Mouse (Mus musculus) hindbrain, embryonic 13.5 days (tissue): ENCODE results near the gene Srpx. TPM values are rescaled to one million over a fixed set of nuclear protein-coding genes. Genes with fewer than 3 reads are reported as not detected.

Experiments
- ATAC-seq: fragments of 200-750 bp; cut with Nextera tagmentation; 2 replicates; pipeline ENCODE4 v1.8.0; 2017; ENCODE audit warnings: moderate TSS enrichment; ENCODE audit not compliant: low FRiP score
- H3K27ac ChIP-seq: fragments of 300-500 bp; sonication (generic); 2 replicates; pipeline ENCODE4 v1.5.1; 2015; ENCODE audit warnings: inconsistent platforms, mild to moderate bottlenecking, moderate library complexity
- H3K27me3 ChIP-seq: fragments of 300-500 bp; sonication (generic); 2 replicates; pipeline ENCODE4 v1.6.1; 2015; ENCODE audit warnings: mild to moderate bottlenecking, inconsistent platforms
- H3K36me3 ChIP-seq: fragments of 300-500 bp; sonication (generic); 2 replicates; pipeline ENCODE4 v1.6.1; 2015; ENCODE audit warnings: mild to moderate bottlenecking, inconsistent platforms
- H3K4me1 ChIP-seq: fragments of 300-500 bp; sonication (generic); replicated peaks from 2 replicates; pipeline ENCODE4 v1.6.1; 2015; ENCODE audit warnings: inconsistent platforms
- H3K4me2 ChIP-seq: fragments of 300-500 bp; sonication (generic); 2 replicates; pipeline ENCODE4 v1.6.1; 2015; ENCODE audit warnings: inconsistent platforms, mild to moderate bottlenecking, moderate library complexity
- H3K4me3 ChIP-seq: fragments of 300-500 bp; sonication (generic); 2 replicates; pipeline ENCODE4 v1.5.1; 2015; ENCODE audit warnings: mild to moderate bottlenecking, inconsistent platforms
- H3K9ac ChIP-seq: fragments of 300-500 bp; sonication (generic); 2 replicates; pipeline ENCODE4 v1.6.1; 2015; ENCODE audit warnings: mild to moderate bottlenecking, inconsistent platforms
- H3K9me3 ChIP-seq: fragments of 300-500 bp; sonication (generic); 2 replicates; pipeline ENCODE4 v1.6.1; 2016; ENCODE audit warnings: inconsistent platforms
- WGBS: fragments of 180-500 bp; shearing (Covaris S2); methylation state at CpG from one replicate; pipeline ENCODE4 v1.1.7; 2015; 5-methylcytosine and 5-hydroxymethylcytosine counted together
- polyA plus RNA-seq: library from polyadenylated mRNA; unstranded; fragments of >200 nt; fragmentation: Nextera tagmentation; extraction: Ambion mirVana; gene quantifications from 2 replicates; pipeline ENCODE4 v1.2.1, GENCODE M21; 2015

Gene Srpx
- polyA plus RNA-seq, 1 experiment from 2014 or later = 3.6 TPM

- no peak overlapping the region for H3K4me2 ChIP-seq
- no peaks in the 10 kb centered on the region for H3K36me3 ChIP-seq
- WGBS = 61% methylated on average over 4 of the region's 4 CpGs
- no peaks in the 10 kb centered on the region for H3K9me3 ChIP-seq
- H3K27ac ChIP-seq = no peak overlapping the region
- H3K4me1 ChIP-seq = no peaks in the 10 kb centered on the region
- H3K9ac ChIP-seq = no peak overlapping the region
- H3K27me3 ChIP-seq = no peaks in the 10 kb centered on the region
- ATAC-seq = no peak
- no peak overlapping the region for H3K4me3 ChIP-seq
Observed at GRCm38 (mm10) chrX:10069405-10069804, 48.1 kb downstream of the Srpx start.

- 94% methylated on average over 1 of the region's 1 CpGs for WGBS
- H3K27me3 ChIP-seq = no peaks in the 10 kb centered on the region
- H3K27ac ChIP-seq = no peak overlapping the region
- H3K9ac ChIP-seq = no peak overlapping the region
- no peaks in the 10 kb centered on the region for H3K36me3 ChIP-seq
- no peaks in the 10 kb centered on the region for H3K9me3 ChIP-seq
- no peaks in the 10 kb centered on the region for H3K4me1 ChIP-seq
- no peak overlapping the region for H3K4me3 ChIP-seq
- H3K4me2 ChIP-seq = no peak overlapping the region
- no peak for ATAC-seq
Observed at GRCm38 (mm10) chrX:10063781-10064180, 53.7 kb downstream of the Srpx start.

GRCm38 (mm10) chrX:10063361-10063760, 54.1 kb downstream of the Srpx start:
- no peak for ATAC-seq
- Histone ChIP-seq H3K9ac (no peak overlapping the region), H3K4me2 (no peak overlapping the region), H3K27ac (no peak overlapping the region), H3K4me3 (no peak overlapping the region), H3K36me3 (no peaks in the 10 kb centered on the region), H3K4me1 (no peaks in the 10 kb centered on the region), H3K9me3 (no peaks in the 10 kb centered on the region), H3K27me3 (no peaks in the 10 kb centered on the region)
- 93% methylated on average over 2 of the region's 2 CpGs for WGBS

- 66% methylated on average over 4 of the region's 4 CpGs for WGBS
Observed at GRCm38 (mm10) chrX:10062201-10062600, 55.3 kb downstream of the Srpx start.

GRCm38 (mm10) chrX:10034666-10035065, 82.8 kb downstream of the Srpx start:
- Histone ChIP-seq H3K36me3 (no peaks in the 10 kb centered on the region), H3K27ac (no peak overlapping the region), H3K9me3 (no peaks in the 10 kb centered on the region), H3K27me3 (no peaks in the 10 kb centered on the region), H3K4me1 (no peaks in the 10 kb centered on the region), H3K9ac (no peak overlapping the region), H3K4me3 (no peak overlapping the region), H3K4me2 (no peak overlapping the region)
- no peak for ATAC-seq

More at GRCm38 (mm10) chrX:10062201-10062600, 55.3 kb downstream of the Srpx start:
- H3K36me3 ChIP-seq = no peaks in the 10 kb centered on the region
- no peaks in the 10 kb centered on the region for H3K4me1 ChIP-seq
- no peak for ATAC-seq
- no peak overlapping the region for H3K9ac ChIP-seq
- no peak overlapping the region for H3K27ac ChIP-seq
- no peak overlapping the region for H3K4me3 ChIP-seq
- no peaks in the 10 kb centered on the region for H3K27me3 ChIP-seq
- H3K9me3 ChIP-seq = no peaks in the 10 kb centered on the region
- no peak overlapping the region for H3K4me2 ChIP-seq

GRCm38 (mm10) chrX:10010202-10010601, 107.3 kb downstream of the Srpx start:
- H3K9ac ChIP-seq = no peak overlapping the region
- ATAC-seq = no peak
- no peaks in the 10 kb centered on the region for H3K27me3 ChIP-seq
- no peak overlapping the region for H3K27ac ChIP-seq
- H3K4me3 ChIP-seq = no peak overlapping the region
- H3K4me1 ChIP-seq = no peaks in the 10 kb centered on the region
- H3K9me3 ChIP-seq = no peaks in the 10 kb centered on the region
- no peak overlapping the region for H3K4me2 ChIP-seq
- no peaks in the 10 kb centered on the region for H3K36me3 ChIP-seq

- 88% methylated on average over 1 of the region's 1 CpGs for WGBS
- Histone ChIP-seq H3K4me1 (no peaks in the 10 kb centered on the region), H3K27me3 (no peaks in the 10 kb centered on the region), H3K9me3 (no peaks in the 10 kb centered on the region), H3K4me3 (no peak overlapping the region), H3K9ac (no peak overlapping the region), H3K36me3 (no peaks in the 10 kb centered on the region), H3K27ac (no peak overlapping the region), H3K4me2 (no peak overlapping the region)
- ATAC-seq = no peak
Observed at GRCm38 (mm10) chrX:10007675-10008270, 109.7 kb downstream of the Srpx start.

- Histone ChIP-seq H3K27ac (no peak overlapping the region), H3K4me1 (no peaks in the 10 kb centered on the region), H3K27me3 (no peaks in the 10 kb centered on the region), H3K4me2 (no peak overlapping the region), H3K9me3 (no peaks in the 10 kb centered on the region), H3K9ac (no peak overlapping the region), H3K36me3 (no peaks in the 10 kb centered on the region), H3K4me3 (no peak overlapping the region)
- no peak for ATAC-seq
- 68% methylated on average over 1 of the region's 1 CpGs for WGBS
Observed at GRCm38 (mm10) chrX:10005946-10006345, 111.6 kb downstream of the Srpx start.

GRCm38 (mm10) chrX:10000718-10001117, 116.8 kb downstream of the Srpx start:
- whole genome bisulfite sequencing = 82% methylated on average over 1 of the region's 1 CpGs
- no peaks in the 10 kb centered on the region for H3K36me3 ChIP-seq
- no peaks in the 10 kb centered on the region for H3K27me3 ChIP-seq
- no peak overlapping the region for H3K4me2 ChIP-seq
- no peaks in the 10 kb centered on the region for H3K4me1 ChIP-seq
- H3K9ac ChIP-seq = no peak overlapping the region
- no peak for ATAC-seq
- H3K4me3 ChIP-seq = no peak overlapping the region
- no peak overlapping the region for H3K27ac ChIP-seq
- no peaks in the 10 kb centered on the region for H3K9me3 ChIP-seq

Other genes starting within 250 kb of the Srpx start
- gene Sytl5, start 232.1 kb downstream of the Srpx start, polyA plus RNA-seq = 0.34 and 0.57 TPM in 2 replicates
- gene Rpgr, start 99.2 kb upstream of the Srpx start, polyA plus RNA-seq = 45.0 and 45.6 TPM in 2 replicates
- gene Otc, start 134.6 kb upstream of the Srpx start, polyA plus RNA-seq = 0.09 TPM in 1 of 2 replicates, not detected in the other